Mouse (Mus musculus) c-Kit-positive CD71-negative TER-119-negative erythroid progenitor cells, embryonic 14.5 days (primary cell): Measurements from ENCODE around the gene Xaf1.

Experiments used
- DNase-seq: peaks from one replicate; pipeline ENCODE4 v3.0.0-alpha.2; 2013; ENCODE audit warnings: low read depth

Xaf1 gene

GRCm38 (mm10) chr11:72301334-72301733, at the start of gene Xaf1:
Gene Xaf1 (plus strand): TSS chr11:72301629.
- DNase-seq: peak; percentile 12

- no peak for DNase-seq
These were observed 45.8 kb upstream of the Xaf1 start for GRCm38 (mm10) chr11:72255629-72256028.

- DNase-seq: no peak
These were observed 45.0 kb upstream of the Xaf1 start for GRCm38 (mm10) chr11:72256441-72256840.

- no peak for DNase-seq
These were observed 35.9 kb upstream of the Xaf1 start for GRCm38 (mm10) chr11:72265483-72265882.

GRCm38 (mm10) chr11:72266207-72266959, 35.0 kb upstream of the Xaf1 start:
- peak; percentile 39 for DNase-seq

- DNase-seq: no peak
These were observed 34.4 kb upstream of the Xaf1 start, which contains the start of gene Slc13a5 for GRCm38 (mm10) chr11:72266960-72267560. Gene Slc13a5 (minus strand): TSS chr11:72267222.

- DNase-seq: no peak
These were observed 29.7 kb upstream of the Xaf1 start for GRCm38 (mm10) chr11:72271761-72272160.

- DNase-seq: no peak
These were observed 28.1 kb upstream of the Xaf1 start for GRCm38 (mm10) chr11:72273341-72273740.

GRCm38 (mm10) chr11:72281143-72281851, 20.1 kb upstream of the Xaf1 start:
- DNase-seq: no peak

GRCm38 (mm10) chr11:72281852-72282400, 19.5 kb upstream of the Xaf1 start:
- DNase-seq: no peak

- no peak for DNase-seq
These were observed 17.8 kb upstream of the Xaf1 start for GRCm38 (mm10) chr11:72283486-72284224.

- no peak for DNase-seq
These were observed 16.8 kb upstream of the Xaf1 start for GRCm38 (mm10) chr11:72284532-72285182.

GRCm38 (mm10) chr11:72285971-72286480, 15.4 kb upstream of the Xaf1 start:
- DNase-seq: no peak

GRCm38 (mm10) chr11:72286651-72287050, 14.8 kb upstream of the Xaf1 start:
- DNase-seq: no peak

- DNase-seq: no peak
These were observed 14.3 kb upstream of the Xaf1 start for GRCm38 (mm10) chr11:72287126-72287525.

- no peak for DNase-seq
These were observed 13.9 kb upstream of the Xaf1 start for GRCm38 (mm10) chr11:72287543-72287942.

GRCm38 (mm10) chr11:72293116-72293515, 8.3 kb upstream of the Xaf1 start:
- no peak for DNase-seq

- no peak for DNase-seq
These were observed 801 bp downstream of the Xaf1 start for GRCm38 (mm10) chr11:72302230-72302629.

GRCm38 (mm10) chr11:72307461-72307860, 6.0 kb downstream of the Xaf1 start:
- DNase-seq: no peak

GRCm38 (mm10) chr11:72308982-72309381, 7.6 kb downstream of the Xaf1 start:
- DNase-seq: no peak

GRCm38 (mm10) chr11:72310491-72310890, 9.1 kb downstream of the Xaf1 start:
- DNase-seq: no peak
